Mouse (Mus musculus) liver, embryonic 15.5 days (tissue): Measurements from ENCODE around the gene Zfp142. TPM values are rescaled to one million over a fixed set of nuclear protein-coding genes. Genes with fewer than 3 reads are reported as not detected.

Experiments used
- microRNA-seq: library from miRNA; unstranded; fragments of <30 nt; microRNA quantifications from one replicate; pipeline ENCODE4, GENCODE M21; 2016
- polyA plus RNA-seq: library from polyadenylated mRNA; unstranded; fragments of >200 nt; fragmentation: Nextera tagmentation; extraction: Ambion mirVana; gene quantifications from 2 replicates; pipeline ENCODE4 v1.2.1, GENCODE M21; 2015

Zfp142 gene
- polyA plus RNA-seq, 1 experiment from 2014 or later, result 1.9 TPM

Small RNAs within 50 kb of the gene (microRNA-seq; reads per million reads assigned to microRNA genes)
- gene Gm25035, result not detected

Other genes with a start within 250 kb of the Zfp142 start
- 0.06 TPM in 1 of 2 replicates, not detected in the other for gene Catip, start 226.1 kb downstream of the Zfp142 start, polyA plus RNA-seq
- gene Slc11a1, start 213.1 kb downstream of the Zfp142 start, polyA plus RNA-seq, result 14.0 and 17.0 TPM in 2 replicates
- 44.8 and 48.4 TPM in 2 replicates for gene Ctdsp1, start 196.7 kb downstream of the Zfp142 start, polyA plus RNA-seq
- 0.76 and 0.99 TPM in 2 replicates for gene Vil1, start 178.9 kb downstream of the Zfp142 start, polyA plus RNA-seq
- 30.3 and 31.4 TPM in 2 replicates for gene Cnot9, start 82.2 kb downstream of the Zfp142 start, polyA plus RNA-seq
- gene Plcd4, start 45.4 kb downstream of the Zfp142 start, polyA plus RNA-seq, result 0.17 and 0.26 TPM in 2 replicates
- gene Usp37, start 44.0 kb downstream of the Zfp142 start, polyA plus RNA-seq, result 11.7 and 12.0 TPM in 2 replicates
- gene Bcs1l, start within 50 bp of the Zfp142 start, polyA plus RNA-seq, result 9.0 and 9.4 TPM in 2 replicates
- gene Rnf25, start 13.2 kb upstream of the Zfp142 start, polyA plus RNA-seq, result 12.1 and 12.2 TPM in 2 replicates
- gene Stk36, start 13.2 kb upstream of the Zfp142 start, polyA plus RNA-seq, result 0.21 and 0.24 TPM in 2 replicates
- 3.7 and 4.5 TPM in 2 replicates for gene Ttll4, start 73.5 kb upstream of the Zfp142 start, polyA plus RNA-seq
- 5.8 TPM in 2 replicates for gene Cyp27a1, start 125.3 kb upstream of the Zfp142 start, polyA plus RNA-seq
- gene Prkag3, start 161.0 kb upstream of the Zfp142 start, polyA plus RNA-seq, result 0.05 and 0.20 TPM in 2 replicates
- 0.09 TPM in 1 of 2 replicates, not detected in the other for gene Wnt6, start 183.6 kb upstream of the Zfp142 start, polyA plus RNA-seq
- not detected in 2 replicates for gene Wnt10a, start 203.3 kb upstream of the Zfp142 start, polyA plus RNA-seq